Mouse (Mus musculus): ENCODE results near the gene Fam110a.

Gene Fam110a

DNA sequence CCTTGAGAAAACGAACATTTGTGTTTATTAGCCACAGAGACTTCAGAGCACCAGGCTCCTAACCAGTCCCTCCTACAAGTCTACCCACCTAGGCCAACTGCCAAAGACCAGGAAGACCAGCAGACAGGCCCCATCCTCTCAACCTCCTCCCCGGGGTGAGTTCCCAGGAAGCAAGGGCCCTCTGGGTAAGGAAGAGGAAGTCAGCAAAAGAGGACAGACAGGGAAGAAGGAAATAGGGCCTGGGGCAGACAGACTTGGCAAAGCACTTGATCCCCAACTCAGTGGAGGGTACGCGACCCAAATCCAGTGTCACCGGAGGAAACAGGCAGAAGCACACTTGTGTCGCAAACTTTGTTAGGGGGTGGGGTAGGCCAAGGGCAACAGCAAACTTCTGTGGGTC, 10.6 kb downstream of the Fam110a start:
- DNase-seq = peak; percentile 93

DNA sequence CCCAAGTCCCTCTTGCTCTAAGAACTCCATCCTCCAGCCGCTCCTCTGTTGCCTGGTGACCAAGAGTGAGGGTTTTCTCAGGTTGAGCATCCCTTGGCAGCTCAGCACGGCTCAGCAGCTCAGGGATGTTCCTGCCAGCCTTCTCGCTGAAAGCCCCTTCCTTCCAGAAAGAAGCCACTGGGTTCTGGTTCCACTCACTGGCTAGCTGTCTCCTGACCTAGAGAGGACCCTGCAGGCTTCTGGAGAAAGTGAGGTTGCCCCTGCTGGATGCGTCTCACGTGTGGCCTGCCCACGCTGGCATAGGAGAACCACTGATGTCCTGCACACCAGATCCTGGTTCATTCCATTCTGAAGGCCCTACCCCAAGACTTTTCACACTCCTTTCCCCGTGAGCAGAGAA, 11.0 kb downstream of the Fam110a start:
- peak; percentile 87 for DNase-seq

DNA sequence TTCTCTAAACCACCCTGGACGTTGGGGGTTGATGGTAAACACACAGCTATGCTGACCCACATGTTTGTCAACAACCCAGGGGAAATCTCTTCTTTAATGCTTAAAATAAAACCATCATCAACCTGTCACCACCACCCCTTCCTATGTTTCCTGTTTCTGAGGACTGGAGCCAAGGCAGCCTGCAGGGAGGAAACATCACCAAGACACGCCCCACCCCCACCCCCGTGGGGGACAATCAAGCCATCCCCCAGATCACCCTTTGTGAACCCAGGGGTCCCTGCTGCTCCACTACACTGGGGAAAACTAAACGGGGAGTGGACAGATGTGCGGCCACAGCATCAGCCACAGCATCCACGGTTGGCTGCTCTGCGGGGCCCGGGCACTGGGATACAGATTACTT, 11.6 kb downstream of the Fam110a start:
- peak; percentile 96 for DNase-seq

DNA sequence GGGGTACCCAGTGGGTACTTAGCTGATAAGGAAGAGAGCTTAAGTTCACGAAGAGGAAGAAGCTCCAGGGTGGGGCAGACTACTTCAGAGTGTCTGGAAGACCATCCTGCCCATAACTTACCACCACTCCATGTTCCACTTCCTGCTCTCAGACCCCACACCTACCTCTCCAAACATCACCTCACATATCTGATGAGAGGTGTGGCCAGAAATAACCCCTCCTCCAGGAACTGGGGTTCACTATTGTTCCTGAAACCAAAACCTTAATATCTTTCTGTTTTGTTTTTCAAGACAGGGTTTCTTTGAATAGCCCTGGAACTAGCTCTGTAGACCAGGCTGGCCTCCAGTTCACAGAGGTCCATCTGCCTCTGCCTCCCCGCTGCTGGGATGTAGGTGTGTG, 12.2 kb downstream of the Fam110a start:
- DNase-seq = no peak

DNA sequence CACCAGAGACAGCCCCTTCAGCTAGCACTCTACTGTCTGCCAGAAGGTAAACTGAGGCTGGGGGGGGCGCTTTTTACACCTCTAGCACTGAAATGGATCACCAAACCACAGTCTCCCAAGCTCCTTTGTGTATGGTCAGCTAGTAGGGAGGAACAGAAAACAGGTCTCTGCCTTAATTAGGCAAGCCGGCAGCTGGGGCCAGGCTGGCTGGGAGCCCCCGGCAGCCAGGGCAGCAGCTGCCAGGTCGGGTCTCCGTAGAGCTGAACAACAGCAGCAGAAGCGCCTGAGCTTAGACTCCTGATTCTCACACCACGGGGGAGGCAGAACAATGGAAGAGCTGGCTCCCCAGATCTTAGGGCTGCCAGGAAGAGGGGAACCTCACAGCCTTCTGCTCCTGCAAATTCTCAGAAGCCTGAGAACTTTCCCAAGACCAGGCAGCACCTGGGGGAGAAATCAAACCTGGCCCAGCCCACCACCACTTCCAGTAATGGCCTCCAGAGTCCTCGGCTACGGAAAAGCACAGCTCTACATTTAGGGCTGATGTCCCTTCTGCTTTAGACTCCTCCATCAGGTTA, 12.8 kb downstream of the Fam110a start:
- peak; percentile 85 for DNase-seq

DNA sequence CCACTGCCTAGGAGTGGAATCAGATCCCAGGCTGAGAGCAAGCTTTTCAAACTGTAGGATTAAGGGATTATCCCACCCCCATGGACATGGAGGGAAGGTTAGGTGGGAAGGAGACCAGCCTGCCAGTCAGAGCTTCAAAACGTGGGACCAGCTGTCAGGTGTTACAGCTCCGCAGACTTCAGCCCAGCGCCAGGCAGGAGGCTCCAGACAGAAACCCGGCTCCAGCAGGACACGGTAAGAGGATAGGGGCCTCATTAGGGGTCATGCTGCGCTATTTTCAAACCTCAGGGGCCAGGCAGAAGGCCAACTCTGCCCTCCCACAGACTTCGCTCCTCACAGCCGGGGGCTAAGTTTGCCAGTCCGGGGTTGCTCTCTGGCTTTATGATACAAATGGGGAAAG, 16.0 kb downstream of the Fam110a start:
- peak; percentile 86 for DNase-seq

DNA sequence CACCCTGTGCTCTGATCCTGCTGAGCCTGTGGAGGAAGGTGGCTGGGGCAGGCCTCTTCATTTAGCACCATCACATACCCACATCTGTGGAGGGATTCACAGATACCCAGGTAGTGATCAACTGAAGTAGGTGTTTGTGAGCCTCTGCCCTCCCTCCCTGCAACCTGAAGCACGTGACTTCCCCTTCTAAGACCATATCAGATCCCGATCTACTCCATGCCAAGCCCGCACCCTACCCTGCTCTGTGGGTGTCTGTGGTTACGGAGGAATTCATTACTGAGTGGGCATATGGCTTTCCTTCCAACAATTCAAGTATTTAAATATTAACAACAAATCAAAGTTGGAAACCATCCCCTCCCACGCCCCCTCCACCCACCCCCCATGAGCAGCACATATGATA, 16.7 kb downstream of the Fam110a start:
- DNase-seq = peak; percentile 80

DNA sequence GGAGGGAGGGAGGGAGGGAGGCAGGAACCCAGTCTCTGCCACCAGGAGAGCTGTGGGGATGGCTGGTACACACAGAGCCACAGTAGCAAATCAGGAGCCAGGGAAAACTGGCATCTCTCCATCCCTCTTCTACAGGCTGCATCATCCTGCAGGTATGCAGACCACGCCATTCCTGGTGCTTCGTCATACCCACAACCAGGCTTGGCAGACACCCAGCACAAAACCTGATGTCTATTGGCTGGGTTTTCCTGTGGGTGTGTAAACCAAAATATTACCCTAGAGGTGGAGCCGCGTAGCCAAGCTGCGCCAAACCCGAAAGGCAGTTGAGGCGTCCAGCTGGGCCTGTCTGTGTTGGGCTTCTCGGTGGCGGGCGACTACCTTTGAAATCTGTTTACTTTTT, 17.5 kb downstream of the Fam110a start:
- DNase-seq = peak; percentile 97

DNA sequence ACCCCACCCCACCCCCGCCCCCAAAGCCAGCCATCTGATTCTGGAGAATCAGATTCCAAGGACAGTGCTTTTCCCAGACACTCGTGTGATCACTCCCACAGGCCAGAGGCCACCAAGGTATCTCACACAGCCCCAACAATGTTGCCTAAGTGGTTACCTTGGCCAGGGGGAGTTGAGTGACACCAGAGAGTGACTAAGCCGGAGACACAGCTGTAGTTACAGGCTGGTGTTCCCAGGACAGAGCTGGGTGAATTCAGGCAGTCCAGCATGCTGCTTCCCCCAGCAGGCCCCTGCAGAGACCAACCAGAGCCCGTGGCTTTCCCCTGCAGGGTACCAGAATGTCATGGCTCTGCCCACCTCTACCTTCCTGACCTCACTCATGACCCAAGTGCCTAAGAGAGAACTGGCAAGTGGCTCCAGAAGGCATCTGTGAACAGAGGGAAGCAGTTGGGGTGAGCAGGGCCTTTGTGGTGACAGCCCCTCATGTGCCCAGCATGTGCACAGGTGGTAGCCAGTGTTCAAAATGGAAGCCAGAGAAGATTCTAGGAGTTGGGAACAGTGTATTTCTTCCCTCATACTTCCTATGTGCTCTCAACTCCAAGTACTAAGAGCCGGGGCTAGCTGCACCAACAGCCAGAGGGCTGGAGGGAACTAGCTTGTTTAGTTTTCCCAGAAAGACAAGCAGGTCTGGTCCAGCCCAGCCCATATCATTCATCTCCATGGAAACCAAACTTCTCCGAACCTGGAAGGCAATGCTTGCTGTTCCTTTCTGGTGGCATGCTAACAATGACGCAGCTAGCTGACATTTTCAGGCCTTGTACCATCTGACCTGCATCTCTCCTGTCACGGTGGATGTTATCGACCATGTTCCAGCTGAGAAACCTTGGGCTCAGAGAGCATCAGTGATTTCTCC, 18.5 kb downstream of the Fam110a start:
- DNase-seq = peak; percentile 83

DNA sequence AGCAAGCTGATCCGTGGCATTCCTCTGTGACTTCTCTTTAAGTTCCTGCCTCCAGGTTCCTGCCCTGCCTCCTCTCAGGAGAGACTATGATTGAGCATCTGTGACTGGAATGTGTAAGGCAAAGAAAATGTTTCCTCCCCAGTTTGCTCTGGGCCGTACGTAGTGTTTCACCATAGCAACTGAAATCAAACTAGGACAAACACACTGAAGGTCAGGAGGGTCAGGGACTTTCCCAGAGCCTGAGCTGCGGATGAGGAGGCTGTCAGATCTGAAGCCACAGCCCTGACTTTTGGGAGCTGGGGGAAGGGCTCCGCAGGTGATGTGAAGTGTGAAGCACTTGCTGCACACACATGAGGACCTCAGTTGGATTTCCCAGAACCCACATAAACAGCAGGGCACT, 20.7 kb downstream of the Fam110a start:
- peak; percentile 96 for DNase-seq

DNA sequence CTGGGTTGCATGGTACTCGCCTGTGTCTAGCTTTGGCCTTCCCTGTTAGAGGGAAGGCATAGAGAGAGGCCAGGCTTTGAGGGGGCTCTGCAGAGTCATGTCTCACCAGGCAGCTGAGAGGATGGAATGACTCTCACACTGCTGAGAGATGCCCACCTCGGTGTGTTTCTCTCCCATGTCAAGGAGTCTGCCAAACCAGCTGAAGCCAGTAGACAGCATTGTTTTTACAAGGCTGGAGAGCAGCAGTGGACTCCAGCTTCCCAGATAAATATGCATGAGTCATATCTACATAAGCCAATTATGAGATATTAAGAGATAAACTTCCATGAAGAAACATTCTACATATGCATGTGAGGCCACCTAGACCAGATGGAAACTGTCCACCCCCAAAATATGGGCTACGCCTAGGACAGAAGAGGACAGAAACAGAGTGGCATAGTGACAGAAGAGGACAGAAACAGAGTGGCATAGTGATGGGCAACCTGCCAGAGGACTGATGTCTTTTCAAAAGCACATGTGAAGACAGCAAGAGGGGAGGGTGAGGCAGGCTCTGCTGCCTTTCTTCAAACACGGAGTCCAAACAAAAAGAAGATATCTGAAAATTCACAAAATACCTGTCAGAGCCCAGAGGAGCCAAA, 23.4 kb downstream of the Fam110a start:
- no peak for DNase-seq

DNA sequence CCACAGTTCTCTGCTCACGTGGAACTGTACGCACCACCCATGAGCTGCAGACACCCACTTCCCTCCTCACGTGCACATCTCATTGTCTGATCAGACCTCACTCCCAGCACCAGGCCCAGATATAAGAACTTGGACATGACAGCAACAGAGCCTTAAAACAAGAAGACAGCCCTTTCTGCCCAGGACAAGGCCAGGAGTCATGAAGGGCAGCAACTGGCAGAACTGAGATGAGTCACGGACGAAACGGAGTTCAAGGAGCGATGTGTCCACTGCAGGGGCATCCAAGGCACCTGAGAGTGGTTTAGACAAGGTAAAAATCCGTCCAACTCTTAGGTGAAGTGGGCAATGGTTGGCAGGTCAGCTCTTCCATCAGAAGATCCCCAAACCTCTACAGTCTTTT, 26.4 kb downstream of the Fam110a start:
- DNase-seq = no peak

DNA sequence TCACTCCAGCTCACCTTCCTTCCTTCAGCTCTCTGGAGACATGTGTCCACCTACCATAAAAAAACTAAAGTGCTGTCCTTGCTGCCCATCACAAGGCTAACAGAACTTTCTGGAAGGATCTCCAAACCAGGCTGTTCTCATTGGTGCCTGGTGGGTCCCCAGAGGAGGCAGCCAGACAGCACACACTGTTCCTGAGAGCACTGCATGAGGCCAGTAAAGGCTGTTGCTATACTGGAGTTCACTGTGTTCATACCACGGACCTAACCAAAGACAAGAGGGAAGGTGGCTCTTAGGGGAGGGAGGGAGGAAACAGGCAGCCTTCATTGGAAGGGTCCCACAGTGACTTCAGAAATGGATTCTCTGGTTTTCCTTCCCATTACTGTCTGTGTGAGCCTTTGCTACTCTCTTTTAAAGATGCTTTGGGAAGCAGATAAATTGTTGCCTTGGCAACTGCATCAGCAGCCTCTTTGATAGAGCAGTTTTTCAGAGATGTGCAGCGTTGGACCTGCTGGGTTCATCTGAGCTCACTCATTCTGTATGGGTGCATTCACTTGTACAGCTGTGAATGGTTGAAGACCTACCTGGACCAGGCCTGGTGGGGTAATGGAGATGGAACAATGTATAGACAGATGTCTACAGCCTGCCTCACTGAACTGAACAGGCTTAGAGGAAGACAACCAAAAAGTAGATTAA, 30.8 kb downstream of the Fam110a start:
- DNase-seq = peak; percentile 93

DNA sequence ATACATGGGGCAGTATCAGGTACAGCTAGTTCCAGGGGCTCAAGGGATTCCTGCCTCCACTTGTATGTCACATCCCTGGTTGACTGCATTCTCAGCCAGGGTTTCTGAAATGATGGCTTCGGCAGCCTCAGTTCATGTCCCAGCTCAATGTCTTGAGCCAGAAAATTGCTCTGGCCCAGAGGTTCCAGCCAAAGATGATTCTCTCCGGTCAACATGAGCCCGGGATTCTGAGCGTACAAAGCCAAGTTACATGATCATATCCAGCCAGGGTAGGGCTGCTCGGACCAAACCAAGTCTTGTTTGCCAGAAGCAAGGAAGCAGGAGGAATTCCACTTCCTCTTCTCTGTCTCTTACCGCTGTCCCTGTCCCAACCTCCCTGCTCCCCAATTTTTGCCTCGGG, 31.7 kb downstream of the Fam110a start:
- DNase-seq = peak; percentile 97

DNA sequence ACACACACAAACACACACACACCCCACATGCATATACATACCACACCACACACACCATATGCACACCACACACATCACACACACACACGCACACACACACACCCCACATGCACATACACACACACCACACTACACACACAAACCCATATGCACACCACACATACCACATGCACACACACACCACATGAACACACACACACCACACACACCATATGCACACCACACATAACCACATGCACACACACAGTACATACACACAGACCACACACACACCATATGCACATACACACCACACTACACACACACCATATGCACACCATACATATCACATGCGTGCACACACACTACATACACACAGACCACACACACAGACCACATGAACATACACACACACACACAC, 32.4 kb downstream of the Fam110a start:
- DNase-seq = no peak

DNA sequence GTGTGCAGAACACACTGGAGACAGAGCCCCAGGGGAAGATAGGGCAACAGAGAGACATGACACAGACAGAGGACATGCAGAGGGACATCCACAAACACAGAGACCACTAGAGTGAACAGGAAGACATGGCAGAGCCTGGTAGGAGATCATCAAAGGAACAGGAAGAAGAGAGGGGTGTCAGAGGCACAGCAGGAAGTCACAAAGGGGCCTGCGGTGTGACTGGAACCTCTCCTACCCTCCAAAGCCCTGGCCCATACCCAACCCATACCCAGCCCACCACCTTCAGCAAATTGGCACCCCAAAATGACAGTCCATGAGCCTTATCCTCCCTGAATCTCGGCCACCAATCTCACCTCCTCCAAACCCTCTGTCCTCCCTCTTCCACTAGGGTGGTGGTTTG, 35.9 kb downstream of the Fam110a start:
- DNase-seq = no peak

DNA sequence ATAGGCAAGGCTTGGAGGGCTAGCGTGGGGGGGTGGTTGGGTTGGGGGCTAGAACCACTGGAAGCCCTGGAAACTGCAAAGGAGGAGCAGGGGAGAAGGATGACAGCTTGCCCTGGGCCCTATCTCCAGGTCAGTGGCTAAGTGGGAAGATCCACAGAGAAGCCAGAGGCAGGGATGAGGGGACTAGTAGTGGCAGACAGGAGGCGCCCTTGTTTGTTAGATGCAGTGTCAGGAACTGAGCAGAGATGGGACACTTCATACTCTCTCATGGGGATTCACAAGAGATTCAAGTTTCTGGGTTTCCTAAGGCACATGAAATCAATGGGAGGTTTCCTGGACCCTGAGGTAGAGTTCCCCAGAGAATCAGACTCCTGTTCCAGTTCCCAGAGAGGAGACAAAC, 38.8 kb downstream of the Fam110a start:
- DNase-seq = peak; percentile 92

DNA sequence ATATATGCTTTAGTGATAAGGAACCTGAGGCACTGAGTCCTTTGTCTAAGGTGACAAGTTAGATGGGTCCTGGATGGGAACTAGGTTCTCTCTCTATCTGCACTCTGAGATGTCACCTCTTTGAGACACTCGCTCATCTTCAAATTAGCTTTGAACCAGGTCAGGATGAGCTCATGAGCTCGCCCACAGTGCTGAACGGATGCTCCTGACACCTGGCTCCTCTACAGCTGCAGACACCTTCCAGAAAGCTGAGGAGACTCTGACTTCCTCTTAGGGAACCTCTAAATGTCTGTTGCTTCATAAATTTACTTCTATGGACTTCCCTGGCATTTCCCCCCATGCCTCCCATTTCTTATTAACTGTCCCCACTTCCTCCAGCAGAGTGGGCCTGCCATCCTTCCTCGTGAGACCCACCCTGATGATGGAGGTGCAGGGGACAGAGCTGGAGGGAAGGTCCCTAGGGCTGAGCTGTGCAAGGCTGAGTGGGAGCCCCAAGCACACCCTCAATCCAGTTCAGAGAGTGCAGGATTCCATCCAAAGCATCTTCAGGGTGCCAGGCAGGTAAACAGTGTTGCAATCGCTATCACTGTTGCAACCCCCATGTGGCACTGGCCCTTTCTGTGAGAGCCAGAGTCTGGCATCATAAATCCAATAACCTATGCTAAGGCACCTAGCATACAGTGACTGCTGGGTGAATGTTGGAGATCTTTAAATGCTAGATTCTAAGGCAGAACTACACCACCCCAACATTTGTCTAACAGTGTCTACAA, 40.2 kb downstream of the Fam110a start:
- no peak for DNase-seq

DNA sequence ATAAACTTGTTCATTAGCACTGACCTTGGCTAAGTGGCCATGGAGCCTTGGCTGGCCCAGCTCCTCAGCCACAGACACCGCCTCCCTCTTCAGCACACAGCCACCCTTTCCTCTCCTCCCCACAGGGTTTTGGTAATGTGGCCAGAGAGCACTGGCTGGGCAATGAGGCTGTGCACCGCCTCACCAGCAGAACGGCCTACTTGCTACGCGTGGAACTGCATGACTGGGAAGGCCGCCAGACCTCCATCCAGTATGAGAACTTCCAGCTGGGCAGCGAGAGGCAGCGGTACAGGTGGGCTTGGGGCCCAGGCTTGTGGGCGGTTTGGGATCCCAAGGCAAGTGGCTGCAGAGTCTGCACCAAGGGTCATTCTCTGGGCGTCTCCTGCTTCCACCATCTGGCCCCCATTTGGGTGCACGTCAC, 41.2 kb downstream of the Fam110a start:
- DNase-seq = peak; percentile 98

DNA sequence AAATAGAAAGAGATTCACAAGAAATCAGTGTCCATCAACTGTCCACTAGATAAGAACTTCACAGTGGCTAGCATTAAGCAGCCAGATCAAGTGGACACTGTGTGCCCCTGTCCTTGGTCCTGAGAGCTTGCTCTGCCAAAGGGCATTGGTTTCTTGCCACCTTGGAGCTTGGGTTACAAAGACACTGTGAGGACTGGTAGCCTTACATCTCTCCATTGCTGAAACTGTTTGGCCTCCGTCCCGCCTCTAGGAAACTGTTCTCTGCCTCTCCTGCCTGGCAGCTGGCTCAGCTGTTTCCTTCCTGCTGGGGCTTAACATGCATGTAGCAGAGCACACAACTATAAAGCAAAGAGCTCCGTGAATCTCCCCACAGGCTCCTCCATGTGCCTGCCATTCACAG, 42.1 kb downstream of the Fam110a start:
- peak; percentile 94 for DNase-seq

DNA sequence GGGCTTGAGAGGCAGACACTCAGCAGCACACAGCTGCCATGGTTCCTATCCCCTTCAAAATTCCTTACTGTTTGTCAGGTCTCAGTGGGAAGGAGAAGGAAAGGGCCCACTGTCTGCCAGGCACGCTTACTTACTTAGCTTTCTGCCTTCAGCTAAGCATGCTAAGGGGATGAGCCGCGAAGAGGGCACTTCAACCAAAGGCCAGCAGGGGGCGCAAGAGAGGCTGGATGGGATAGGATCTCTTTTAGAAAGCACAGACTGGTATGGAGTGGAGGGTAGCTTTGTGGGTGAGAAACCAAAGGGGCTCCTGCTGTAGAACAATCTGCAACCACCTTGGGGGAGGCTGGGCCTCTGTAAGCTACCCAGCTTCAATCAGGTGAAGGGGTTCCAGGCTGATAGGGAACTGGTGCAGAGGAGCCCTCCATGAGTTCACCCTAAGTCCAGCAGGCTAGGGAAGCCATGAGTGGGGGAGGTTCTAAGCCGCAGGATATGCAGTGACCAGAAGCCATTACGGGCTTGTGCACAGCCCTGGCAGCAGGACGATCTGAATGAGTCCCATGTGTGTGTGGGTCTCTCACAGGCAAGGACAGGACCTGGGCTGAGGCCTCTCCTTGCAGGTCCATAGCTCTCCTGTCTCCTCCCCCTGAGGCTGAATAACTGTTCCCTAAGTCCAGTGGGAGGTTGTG, 49.5 kb downstream of the Fam110a start:
- peak; percentile 98 for DNase-seq

DNA sequence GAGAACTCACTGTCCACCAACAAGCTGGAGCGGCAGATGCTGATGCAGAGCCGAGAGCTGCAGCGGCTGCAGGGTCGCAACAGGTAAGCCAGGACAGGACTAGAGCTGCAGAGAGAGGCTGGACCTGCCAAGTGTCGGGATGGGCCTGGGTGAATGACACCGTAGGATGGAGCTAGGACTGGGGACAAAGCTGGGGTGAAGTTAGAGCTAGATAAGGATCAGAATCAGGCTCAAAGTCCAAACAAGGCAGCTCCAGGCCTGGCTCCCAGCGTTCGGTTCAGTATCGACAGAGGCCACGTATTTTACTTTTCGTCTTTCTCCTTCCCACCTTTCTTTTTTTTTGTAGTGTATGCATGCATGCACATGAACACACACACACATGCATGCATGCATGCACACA, 52.9 kb downstream of the Fam110a start:
- DNase-seq = no peak
